Mouse (Mus musculus) testis, adult 2 months (tissue): ENCODE results near the gene Usp12. TPM values are rescaled to one million over a fixed set of nuclear protein-coding genes. Genes with fewer than 3 reads are reported as not detected.
A peak's percentile ranks its signal among the peaks of the same experiment; 100 is the strongest.

Source experiments
- H3K27ac ChIP-seq: fragments of 200-500 bp; 2 replicates; pipeline ENCODE4 v1.5.1; 2012; ENCODE audit warnings: low read depth, low read length; ENCODE audit not compliant: control insufficient read depth, insufficient read depth
- H3K27me3 ChIP-seq: fragments of 200-500 bp; 2 replicates; pipeline ENCODE4 v1.6.1; 2012; ENCODE audit warnings: mild to moderate bottlenecking, low read length, moderate library complexity; ENCODE audit not compliant: control insufficient read depth, insufficient read depth
- H3K36me3 ChIP-seq: fragments of 200-500 bp; 2 replicates; pipeline ENCODE4 v1.6.1; 2012; ENCODE audit warnings: mild to moderate bottlenecking, low read length; ENCODE audit not compliant: control insufficient read depth, insufficient read depth
- H3K4me1 ChIP-seq: fragments of 200-500 bp; 2 replicates; pipeline ENCODE4 v1.6.1; 2012; ENCODE audit warnings: low read length; ENCODE audit not compliant: control insufficient read depth, insufficient read depth
- H3K4me3 ChIP-seq: fragments of 200-500 bp; 2 replicates; pipeline ENCODE4 v1.5.1; 2012; ENCODE audit warnings: low read depth, mild to moderate bottlenecking, low read length, moderate library complexity, mixed read lengths; ENCODE audit not compliant: control insufficient read depth
- CTCF ChIP-seq: fragments of 200-500 bp; IDR thresholded peaks from 2 replicates; pipeline ENCODE4 v1.5.1; 2012; ENCODE audit warnings: low read depth, mild to moderate bottlenecking, inconsistent platforms, low read length, moderate library complexity; ENCODE audit not compliant: control insufficient read depth, insufficient read depth, insufficient replicate concordance
- POLR2A ChIP-seq: fragments of 200-500 bp; IDR thresholded peaks from 2 replicates; pipeline ENCODE4 v1.6.1; 2012; ENCODE audit warnings: low read depth, mild to moderate bottlenecking, inconsistent platforms, low read length, moderate library complexity; ENCODE audit not compliant: control insufficient read depth
- polyA plus RNA-seq: library from polyadenylated mRNA; depleted of rRNA; stranded (reverse); fragments of >200 nt; gene quantifications from 2 replicates; pipeline ENCODE4 v1.2.3, GENCODE M21; 2012

Gene Usp12
- polyA plus RNA-seq, 1 experiment = 27.7 TPM

- TF ChIP-seq CTCF (no peak), POLR2A (no peak)
- peaks cover 5% of the 10 kb centered on the region for H3K4me1 ChIP-seq
- no peak overlapping the region for H3K27ac ChIP-seq
- H3K36me3 ChIP-seq = no peaks in the 10 kb centered on the region
- H3K4me3 ChIP-seq = no peak overlapping the region
- H3K27me3 ChIP-seq = no peaks in the 10 kb centered on the region
Measured at GRCm38 (mm10) chr5:146798031-146798430, 3.2 kb upstream of the Usp12 start.

GRCm38 (mm10) chr5:146795728-146796127 is 922 bp upstream of the Usp12 start:
- Histone ChIP-seq H3K4me3 (peak overlapping the region; percentile 97), H3K4me1 (peaks cover 5% of the 10 kb centered on the region), H3K36me3 (no peaks in the 10 kb centered on the region), H3K27me3 (no peaks in the 10 kb centered on the region), H3K27ac (peak overlapping the region; percentile 22; the same call in 1 of the 2 replicates)
- no peak for TF ChIP-seq POLR2A
- no peak for TF ChIP-seq CTCF

GRCm38 (mm10) chr5:146794084-146794852 is 538 bp downstream of the Usp12 start:
- Histone ChIP-seq H3K36me3 (no peaks in the 10 kb centered on the region), H3K27ac (peak overlapping the region; percentile 81), H3K27me3 (no peaks in the 10 kb centered on the region), H3K4me3 (peak overlapping the region; percentile 97), H3K4me1 (peaks cover 5% of the 10 kb centered on the region)
- TF ChIP-seq POLR2A (no peak), CTCF (no peak)

GRCm38 (mm10) chr5:146793630-146794083 is 1.1 kb downstream of the Usp12 start:
- H3K4me3 ChIP-seq = peak overlapping the region; percentile 97
- TF ChIP-seq POLR2A (no peak), CTCF (no peak)
- no peaks in the 10 kb centered on the region for H3K27me3 ChIP-seq
- peaks cover 5% of the 10 kb centered on the region for H3K4me1 ChIP-seq
- H3K36me3 ChIP-seq = no peaks in the 10 kb centered on the region
- peak overlapping the region; percentile 43 for H3K27ac ChIP-seq

- TF ChIP-seq CTCF (no peak), POLR2A (no peak)
Measured at GRCm38 (mm10) chr5:146792140-146792791, 2.5 kb downstream of the Usp12 start.

GRCm38 (mm10) chr5:146790944-146791343 is 3.9 kb downstream of the Usp12 start:
- H3K4me1 ChIP-seq = peaks cover 5% of the 10 kb centered on the region
- no peaks in the 10 kb centered on the region for H3K36me3 ChIP-seq
- no peak for TF ChIP-seq CTCF
- no peak for TF ChIP-seq POLR2A
- no peaks in the 10 kb centered on the region for H3K27me3 ChIP-seq
- no peak overlapping the region for H3K27ac ChIP-seq
- H3K4me3 ChIP-seq = no peak overlapping the region

More at GRCm38 (mm10) chr5:146792140-146792791, 2.5 kb downstream of the Usp12 start:
- Histone ChIP-seq H3K27ac (no peak overlapping the region), H3K4me3 (no peak overlapping the region), H3K36me3 (no peaks in the 10 kb centered on the region), H3K4me1 (peaks cover 5% of the 10 kb centered on the region), H3K27me3 (no peaks in the 10 kb centered on the region)

- Histone ChIP-seq H3K4me1 (peaks cover 5% of the 10 kb centered on the region), H3K27ac (no peak overlapping the region), H3K4me3 (no peak overlapping the region), H3K27me3 (no peaks in the 10 kb centered on the region), H3K36me3 (no peaks in the 10 kb centered on the region)
- TF ChIP-seq CTCF (no peak), POLR2A (no peak)
Measured at GRCm38 (mm10) chr5:146789413-146789812, 5.4 kb downstream of the Usp12 start.
